Mouse (Mus musculus): ENCODE measurements at regions not wholly inside any gene's neighbourhood (a gene's known extent, or its start where the extent isn't known, plus 50 kb on each side); places are given as distances from the start of the nearest gene placed in this dataset.
"Not testable (repeated sequence)": the region's sequence is repeated elsewhere in the genome, so short reads cannot be mapped to it uniquely, and the experiment has no call there.

- DNase-seq (ENCODE audit: low spot score): no peak
Measured at GRCm38 (mm10) chr12:79989582-79990110, 123.2 kb downstream of the Zfp36l1 start.

- DNase-seq (ENCODE audit: low spot score): peak; percentile 55
Measured at GRCm38 (mm10) chr12:79988401-79989358, 124.1 kb downstream of the Zfp36l1 start.

- no peak for DNase-seq (ENCODE audit: low spot score)
Measured at GRCm38 (mm10) chr12:79986241-79986976, 126.4 kb downstream of the Zfp36l1 start.

GRCm38 (mm10) chr12:79984985-79985747 is 127.6 kb downstream of the Zfp36l1 start:
- no peak for DNase-seq (ENCODE audit: low spot score)

- DNase-seq (ENCODE audit: low spot score): no peak
Measured at GRCm38 (mm10) chr12:79984025-79984790, 128.6 kb downstream of the Zfp36l1 start.

GRCm38 (mm10) chr12:79983232-79983631 is 129.6 kb downstream of the Zfp36l1 start:
- no peak for DNase-seq (ENCODE audit: low spot score)

GRCm38 (mm10) chr12:79982497-79982896 is 130.3 kb downstream of the Zfp36l1 start:
- DNase-seq (ENCODE audit: low spot score): not testable (repeated sequence)

GRCm38 (mm10) chr12:79980711-79981110 is 132.1 kb downstream of the Zfp36l1 start:
- DNase-seq (ENCODE audit: low spot score): no peak

GRCm38 (mm10) chr12:79977136-79977535 is 135.7 kb downstream of the Zfp36l1 start:
- DNase-seq (ENCODE audit: low spot score): no peak

- no peak for DNase-seq (ENCODE audit: low spot score)
Measured at GRCm38 (mm10) chr12:79975466-79976239, 137.2 kb downstream of the Zfp36l1 start.

GRCm38 (mm10) chr12:79975050-79975449 is 137.8 kb downstream of the Zfp36l1 start:
- no peak for DNase-seq (ENCODE audit: low spot score)

GRCm38 (mm10) chr12:79974530-79974929 is 138.3 kb downstream of the Zfp36l1 start:
- no peak for DNase-seq (ENCODE audit: low spot score)

GRCm38 (mm10) chr12:79973566-79974230 is 139.1 kb downstream of the Zfp36l1 start:
- no peak for DNase-seq (ENCODE audit: low spot score)

- peak; percentile 1 for DNase-seq (ENCODE audit: low spot score)
Measured at GRCm38 (mm10) chr12:79970981-79971390, 141.8 kb downstream of the Zfp36l1 start.

- DNase-seq (ENCODE audit: low spot score): peak; percentile 4
Measured at GRCm38 (mm10) chr12:79970227-79970901, 142.4 kb downstream of the Zfp36l1 start.

- DNase-seq (ENCODE audit: low spot score): peak; percentile 11
Measured at GRCm38 (mm10) chr12:79969346-79970226, 143.2 kb downstream of the Zfp36l1 start.

- DNase-seq (ENCODE audit: low spot score): no peak
Measured at GRCm38 (mm10) chr12:79968676-79969075, 144.1 kb downstream of the Zfp36l1 start.
